Mouse (Mus musculus): ENCODE measurements around the gene Rnf215.
"Not testable (repeated sequence)": the region's sequence is repeated elsewhere in the genome, so short reads cannot be mapped to it uniquely, and the experiment has no call there.

The Rnf215 gene

DNA sequence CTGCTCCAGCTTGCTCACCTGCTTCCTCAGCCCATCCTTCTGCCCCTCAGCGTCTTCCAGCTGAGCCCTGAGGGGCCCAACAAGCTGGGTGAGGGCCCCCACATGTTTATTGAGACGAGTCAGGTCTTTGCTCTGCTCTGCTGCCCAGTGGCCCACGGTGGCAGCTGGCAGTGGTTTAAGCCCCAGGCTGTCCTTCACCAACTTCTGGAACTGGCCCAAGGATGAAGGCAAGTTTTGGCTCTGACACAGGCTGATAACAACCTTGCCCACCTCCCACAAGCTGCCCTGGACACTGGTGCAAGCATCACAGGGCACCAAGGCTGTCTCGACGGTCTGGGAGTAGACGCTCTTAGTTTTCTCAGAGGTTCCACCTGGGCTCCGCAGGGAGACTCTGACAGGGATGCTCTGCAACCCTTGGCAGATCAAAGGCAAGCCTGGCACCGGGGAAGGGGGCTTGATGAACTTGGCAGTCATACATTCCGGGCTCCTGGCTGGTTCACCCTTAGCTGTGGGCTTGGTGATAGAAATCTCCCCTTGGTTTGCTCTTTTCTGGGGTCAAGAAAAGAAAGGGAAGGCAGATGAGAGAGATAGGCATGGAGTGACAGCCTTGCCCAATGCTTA is 13.6 kb downstream of the Rnf215 start:
- no peak for DNase-seq

- no peak for DNase-seq
These were observed 14.9 kb downstream of the Rnf215 start for GRCm38 (mm10) chr11:4149886-4150285.

- DNase-seq = no peak
These were observed 18.7 kb downstream of the Rnf215 start for GRCm38 (mm10) chr11:4153694-4154093.

DNA sequence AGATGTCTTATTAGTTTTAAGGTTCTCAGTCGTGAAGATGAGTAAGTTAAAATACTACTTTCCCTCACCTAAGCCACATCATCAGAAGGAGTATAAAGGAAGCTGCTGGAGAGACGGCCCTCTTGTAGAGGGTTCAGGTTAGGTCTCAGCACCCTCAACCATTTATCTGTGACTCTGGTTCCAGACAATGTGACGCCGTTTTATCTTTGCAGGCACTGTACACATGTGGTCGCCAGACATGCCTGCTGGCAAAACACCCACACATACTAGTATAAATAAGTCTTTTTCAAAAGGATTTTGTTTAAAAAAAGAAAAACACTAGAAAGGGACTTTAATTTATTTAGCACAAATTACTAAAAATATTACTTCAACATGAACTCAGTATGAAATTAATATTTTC is 20.6 kb downstream of the Rnf215 start:
- no peak for DNase-seq

DNA sequence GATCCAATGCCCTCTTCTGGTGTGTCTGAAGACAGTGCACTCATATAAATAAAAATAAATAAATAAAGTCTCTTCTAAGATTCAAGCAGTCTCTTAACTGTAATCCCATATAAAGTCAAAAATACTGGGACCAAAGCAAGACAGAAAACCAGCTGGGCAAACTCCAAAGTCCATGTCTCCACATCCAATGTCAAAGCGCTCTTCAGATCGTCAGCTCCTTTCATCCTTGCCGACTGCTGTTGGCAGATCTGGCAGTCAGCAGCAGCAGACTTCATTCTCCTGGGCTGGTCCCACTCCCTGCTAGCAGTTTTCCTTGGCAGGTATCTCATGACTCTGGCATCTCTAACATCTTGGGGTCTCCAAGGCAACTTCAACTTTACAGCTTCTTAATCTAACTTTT is 23.7 kb downstream of the Rnf215 start:
- no peak for DNase-seq

DNA sequence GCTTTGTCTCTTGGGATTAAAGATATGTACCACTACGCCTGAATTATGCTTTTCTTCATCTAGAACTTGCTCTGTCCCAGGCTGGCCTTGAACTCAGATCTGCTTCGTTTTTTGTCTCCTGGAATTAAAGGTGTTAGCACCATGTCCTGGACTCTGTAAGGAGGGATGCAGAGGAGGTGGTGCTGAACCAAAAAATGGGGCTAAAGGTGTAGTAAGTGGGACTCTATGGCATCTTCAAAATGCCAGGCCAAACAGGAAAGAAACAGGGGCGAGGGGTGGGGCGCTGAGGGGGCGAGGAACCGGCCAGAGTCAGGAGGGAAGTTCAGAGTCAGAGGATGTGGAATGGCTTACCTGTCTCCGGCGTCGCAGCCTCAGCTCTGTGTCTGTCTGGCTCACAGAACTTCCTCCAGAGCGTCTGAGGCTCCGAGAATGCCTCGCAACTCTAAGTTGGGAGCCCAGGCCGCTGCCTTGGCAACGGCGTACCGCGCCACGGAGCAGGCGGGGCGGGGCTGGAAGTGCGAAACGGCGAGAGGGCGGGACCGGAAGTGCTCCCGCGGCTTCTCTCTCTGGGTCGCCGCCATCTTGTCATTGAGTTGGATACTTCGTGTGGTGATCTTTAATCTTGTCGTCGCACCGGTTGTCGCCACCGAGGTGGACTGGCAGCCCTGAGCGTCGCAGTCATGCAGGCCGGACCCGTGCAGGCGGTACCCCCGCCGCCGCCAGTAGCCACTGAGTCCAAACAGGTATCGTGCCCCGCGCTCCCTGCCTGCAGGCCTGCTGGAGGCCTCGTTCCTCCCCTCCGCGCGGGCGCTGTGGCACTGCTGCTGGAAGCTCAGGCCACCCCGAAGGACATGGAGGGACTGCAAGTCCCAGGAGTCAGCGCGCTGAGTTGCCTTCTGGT is 25.1 kb downstream of the Rnf215 start, which contains the start of the genes Ccdc157 and Sf3a1:
TSS of gene Ccdc157 (minus strand) at position 486 of the 901 bp plus-strand sequence.
TSS of gene Sf3a1 (plus strand) at position 543 of the 901 bp plus-strand sequence.
- DNase-seq = peak; percentile 97

DNA sequence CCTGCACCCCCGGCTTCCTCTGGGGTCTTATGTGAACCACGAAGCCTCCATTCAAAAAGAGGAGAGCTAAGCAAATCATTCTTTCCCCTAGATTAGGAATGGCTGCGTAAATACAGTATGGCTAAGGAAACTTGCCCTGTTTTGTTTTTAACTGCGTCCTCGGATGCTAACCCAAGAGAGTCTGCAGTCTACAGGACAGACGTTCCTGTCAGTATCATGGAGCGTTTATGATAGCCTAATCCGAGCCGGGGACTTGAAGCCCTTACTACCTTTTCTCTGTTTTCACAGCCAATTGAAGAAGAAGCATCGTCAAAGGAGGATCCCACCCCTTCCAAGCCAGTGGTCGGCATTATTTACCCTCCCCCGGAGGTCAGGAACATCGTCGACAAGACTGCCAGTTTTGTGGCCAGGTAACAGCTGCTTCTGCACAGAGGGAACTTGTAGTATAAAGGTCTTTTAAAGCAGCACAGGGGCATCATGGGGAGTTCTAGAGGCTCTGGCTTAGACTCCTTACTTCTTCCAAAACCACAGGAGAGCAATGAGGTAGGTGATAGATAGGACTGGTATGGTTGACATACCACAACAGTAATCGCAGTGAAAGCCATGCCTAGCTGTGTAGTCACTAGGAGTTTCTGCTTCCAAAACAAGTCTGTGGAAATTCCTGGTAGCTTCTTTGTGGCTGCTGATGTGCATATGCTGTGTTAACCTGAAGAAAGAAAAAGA is 25.9 kb downstream of the Rnf215 start:
- DNase-seq = peak; percentile 12 to 16

GRCm38 (mm10) chr11:4164701-4165100 is 29.7 kb downstream of the Rnf215 start:
- no peak for DNase-seq

DNA sequence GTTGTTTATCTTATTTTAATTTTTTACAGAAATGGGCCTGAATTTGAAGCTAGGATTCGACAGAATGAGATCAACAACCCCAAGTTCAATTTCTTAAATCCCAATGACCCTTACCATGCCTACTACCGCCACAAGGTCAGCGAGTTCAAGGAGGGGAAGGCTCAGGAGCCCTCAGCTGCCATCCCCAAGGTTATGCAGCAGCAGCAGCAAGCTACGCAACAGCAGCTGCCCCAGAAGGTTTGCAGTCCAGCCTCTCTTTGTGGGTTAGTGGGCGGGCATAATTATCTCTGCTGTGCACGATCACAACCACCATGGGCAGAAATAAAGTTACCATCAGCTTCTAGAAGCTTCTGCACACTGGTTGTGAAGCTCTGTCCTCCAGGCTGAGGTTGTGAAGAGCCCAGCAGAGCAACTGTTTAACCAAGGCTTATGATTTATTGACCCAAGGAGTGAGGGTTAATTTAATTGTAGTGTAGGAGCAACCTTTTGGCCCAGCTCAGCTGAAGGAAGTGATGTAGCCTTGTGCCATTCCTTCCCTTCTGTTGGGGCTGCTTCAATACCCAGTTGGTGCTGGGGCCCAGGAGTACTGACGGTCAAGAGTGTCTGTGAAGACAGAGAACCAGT is 31.6 kb downstream of the Rnf215 start:
- no peak for DNase-seq

- no peak for DNase-seq
These were observed 39.6 kb downstream of the Rnf215 start for GRCm38 (mm10) chr11:4174586-4174985.

DNA sequence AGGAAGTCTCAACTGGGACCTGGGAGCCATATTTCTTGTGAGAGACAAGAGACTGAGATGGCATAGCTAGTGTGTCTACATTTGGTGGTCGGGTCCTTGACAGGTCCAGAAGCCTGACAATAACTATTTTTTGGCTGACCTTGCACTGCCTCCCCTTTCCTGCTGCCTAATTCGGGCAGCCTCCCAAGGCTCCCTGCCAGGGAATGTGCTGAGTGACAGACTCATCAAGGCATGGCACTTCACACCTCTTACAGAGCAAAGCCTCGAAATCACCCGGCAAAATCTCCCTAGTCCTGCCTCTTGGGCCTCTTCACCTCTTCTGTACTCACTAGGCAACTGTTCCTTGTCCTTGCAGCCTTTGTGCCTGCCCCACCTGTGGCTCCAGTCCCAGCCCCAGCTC is 42.7 kb downstream of the Rnf215 start:
- DNase-seq = no peak

GRCm38 (mm10) chr11:4182061-4182460 is 47.1 kb downstream of the Rnf215 start:
- no peak for DNase-seq

DNA sequence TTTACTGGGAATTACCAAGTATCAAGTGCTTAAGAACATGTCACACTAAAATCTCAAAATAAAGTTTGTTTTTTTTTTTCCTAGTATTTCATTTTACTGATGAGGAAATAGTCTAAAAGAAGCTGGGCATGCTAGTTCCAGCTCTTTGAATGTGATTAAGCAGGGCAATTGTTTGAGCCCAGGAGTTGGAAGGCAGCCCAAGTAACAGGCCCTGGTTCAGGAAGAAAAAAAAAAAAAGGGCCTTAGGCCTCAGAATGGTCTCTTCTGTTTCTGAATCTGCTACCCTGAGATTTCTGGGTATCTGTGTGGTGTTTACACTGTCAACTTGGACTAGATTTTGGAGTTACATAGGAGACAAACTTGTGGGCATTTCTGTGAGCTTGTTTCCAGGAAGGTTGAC is 48.5 kb downstream of the Rnf215 start:
- DNase-seq = no peak

- DNase-seq = peak; percentile 23 to 35
These were observed 49.4 kb downstream of the Rnf215 start for GRCm38 (mm10) chr11:4184251-4184952.

DNA sequence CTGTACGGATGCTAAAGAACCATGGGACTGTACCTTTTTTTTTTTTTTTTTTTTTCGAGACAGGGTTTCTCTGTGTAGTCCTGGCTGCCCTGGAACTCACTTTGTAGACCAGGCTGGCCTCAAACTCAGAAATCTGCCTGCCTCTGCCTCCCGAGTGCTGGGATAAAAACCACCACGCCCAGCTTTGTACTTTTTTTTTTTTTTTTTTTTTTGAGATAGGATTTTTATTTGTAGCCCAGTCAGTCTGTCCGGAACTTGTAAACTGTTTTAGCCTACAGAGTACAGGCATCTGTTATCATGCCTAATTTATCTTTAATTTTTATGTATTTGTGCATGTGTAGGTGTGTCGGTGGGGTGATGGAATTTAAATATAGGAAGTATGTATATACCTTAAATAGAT is 50.5 kb downstream of the Rnf215 start:
- DNase-seq = not testable (repeated sequence)

GRCm38 (mm10) chr11:4186486-4187317 is 51.7 kb downstream of the Rnf215 start, which contains the start of gene Tbc1d10a:
Gene Tbc1d10a (plus strand): TSS chr11:4186789.
- peak; percentile 98 for DNase-seq

DNA sequence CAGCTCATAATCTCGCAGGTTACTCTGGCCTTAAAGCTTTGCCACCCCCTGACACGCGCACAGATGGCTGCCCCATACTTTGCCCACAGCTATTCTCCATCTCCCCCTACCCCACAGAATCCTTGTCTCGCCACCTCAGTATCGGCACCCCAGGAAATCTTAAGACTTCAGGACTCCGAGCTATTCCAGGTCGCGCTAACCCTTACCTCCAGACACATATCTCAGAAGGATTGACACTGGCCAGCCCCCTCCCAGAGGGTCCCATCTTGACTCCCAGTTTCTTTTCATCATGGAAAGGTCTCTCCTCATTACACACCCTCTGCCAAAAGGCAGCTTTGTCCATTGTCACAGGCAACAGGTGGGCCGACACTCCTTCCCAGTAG is 52.3 kb downstream of the Rnf215 start:
- DNase-seq = no peak

- no peak for DNase-seq
These were observed 54.2 kb downstream of the Rnf215 start for GRCm38 (mm10) chr11:4189182-4189581.

DNA sequence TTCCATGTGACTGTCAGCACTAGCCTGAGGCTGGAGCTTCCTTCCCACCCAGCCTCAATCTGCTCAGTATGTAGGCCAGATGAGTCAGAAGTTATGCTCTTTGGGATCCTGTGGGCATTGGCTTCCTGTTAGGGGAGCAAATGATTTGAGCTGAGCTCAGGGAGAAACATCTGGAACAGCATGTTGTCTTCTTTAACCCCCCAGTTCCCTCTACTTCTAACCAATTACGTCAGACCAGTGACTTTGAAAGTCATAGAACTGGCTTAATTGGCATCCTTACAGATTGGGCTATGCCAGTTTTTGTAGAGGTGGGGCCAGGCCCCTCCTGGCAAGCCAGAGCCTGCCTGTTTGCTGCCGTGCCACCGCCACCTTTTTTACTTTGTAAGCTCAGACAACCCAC is 55.7 kb downstream of the Rnf215 start:
- no peak for DNase-seq
